8 mouse cellular contexts compared by ENCODE assay signal in genomic region chr9:29943209-29944070, GRCm38 (mm10). TPM values are rescaled to one million over a fixed set of nuclear protein-coding genes. Genes with fewer than 3 reads are reported as not detected.
DNase-seq lines count a peak whose midpoint lies in the region; ATAC-seq lines count a peak whose summit lies in the region.

No protein-coding gene starts in this region.

- no peak for ATAC-seq in kidney, embryonic 15.5 days (replicated peaks; ENCODE audit: low FRiP score)
- peak; percentile 41; the same call in 1 of the 2 replicates for ATAC-seq in embryonic facial prominence, embryonic 12.5 days (ENCODE audit: insufficient number of reproducible peaks, insufficient read depth, low FRiP score, low TSS enrichment)

- peak overlapping the region; percentile 31; the same call in 1 of the 2 replicates for H3K4me2 ChIP-seq in kidney, embryonic 15.5 days
- peak overlapping the region; percentile 45 for H3K4me2 ChIP-seq in embryonic facial prominence, embryonic 12.5 days (replicated peaks)

- no peaks in the 10 kb centered on the region for H3K27me3 ChIP-seq in kidney, embryonic 15.5 days
- 0 out of 2 replicates have a peak, but pooled peaks cover 3% of the 10 kb centered on the region for H3K27me3 ChIP-seq in embryonic facial prominence, embryonic 12.5 days

- no peak overlapping the region for H3K27ac ChIP-seq in kidney, embryonic 15.5 days
- H3K27ac ChIP-seq in embryonic facial prominence, embryonic 12.5 days, result no peak overlapping the region

- WGBS in kidney, embryonic 15.5 days, result 29% methylated on average over 20 of the region's 20 CpGs
- 19% methylated on average over 20 of the region's 20 CpGs for WGBS in embryonic facial prominence, embryonic 12.5 days

- H3K4me3 ChIP-seq in kidney, embryonic 15.5 days (replicated peaks), result no peak overlapping the region
- peak overlapping the region; percentile 16 for H3K4me3 ChIP-seq in embryonic facial prominence, embryonic 12.5 days

- no peaks in the 10 kb centered on the region for H3K9me3 ChIP-seq in kidney, embryonic 15.5 days (replicated peaks)
- no peaks in the 10 kb centered on the region for H3K9me3 ChIP-seq in embryonic facial prominence, embryonic 12.5 days

- no peak for DNase-seq in kidney, adult 11 months
- DNase-seq in gonadal fat pad, adult 2 months (ENCODE audit: low read depth), result peak; percentile 12
- DNase-seq in lung, postnatal 36 days, result peak; percentile 7
- DNase-seq in cerebellum, adult 11 months, result no peak
- DNase-seq in spleen, postnatal 36 days (ENCODE audit: low spot score in 2 of 2), result no peak
- DNase-seq in layer of hippocampus, postnatal 25 days (ENCODE audit: extremely low spot score in 1 of 2, low spot score in 1 of 2), result no peak

- H3K36me3 ChIP-seq in kidney, embryonic 15.5 days, result no peaks in the 10 kb centered on the region
- H3K36me3 ChIP-seq in embryonic facial prominence, embryonic 12.5 days, result no peaks in the 10 kb centered on the region

- 0 out of 2 replicates have a peak, but pooled peaks cover 3% of the 10 kb centered on the region for H3K4me1 ChIP-seq in kidney, embryonic 15.5 days
- no peaks in the 10 kb centered on the region for H3K4me1 ChIP-seq in embryonic facial prominence, embryonic 12.5 days

- no peak overlapping the region for H3K9ac ChIP-seq in kidney, embryonic 15.5 days
- H3K9ac ChIP-seq in embryonic facial prominence, embryonic 12.5 days, result no peak overlapping the region

RNA-seq across cellular contexts. Expression of gene Ntm, which starts 19.5 kb away (rescaled TPM):
- polyA plus RNA-seq in kidney, embryonic 15.5 days (2015; fragmentation: Nextera tagmentation; extraction: Ambion mirVana), result 39.7 and 45.5 TPM in 2 replicates
- 23.0 and 25.0 TPM in 2 replicates for polyA plus RNA-seq in embryonic facial prominence, embryonic 12.5 days (2016; fragmentation: Nextera tagmentation; extraction: Ambion mirVana)
- 0.39 and 0.53 TPM in 2 replicates for polyA plus RNA-seq in gonadal fat pad, adult 2 months (2012; rRNA removed)
- total RNA-seq in layer of hippocampus, postnatal 25 days (2021), result 100 to 1,000 TPM; 132 to 134 TPM

Comparison
In these comparisons a context has a peak if more than half of its experiments do, and no peak if none do; other contexts are left out.
1. DNase-seq: peak in gonadal fat pad, adult 2 months (single experiment) and lung, postnatal 36 days (single experiment); none in kidney, adult 11 months (single experiment), cerebellum, adult 11 months (single experiment), spleen, postnatal 36 days (0 of 2) and layer of hippocampus, postnatal 25 days (0 of 2).
2. RNA of gene Ntm, which starts 19.5 kb away (polyA plus RNA-seq): 39.7 to 45.5 TPM in kidney, embryonic 15.5 days and 23.0 to 25.0 TPM in embryonic facial prominence, embryonic 12.5 days; 0.39 to 0.53 TPM in gonadal fat pad, adult 2 months; every median in the first group is over 10 times any median in the second.